Mouse (Mus musculus): ENCODE data around the gene Cdk6. TPM values are rescaled to one million over a fixed set of nuclear protein-coding genes. Genes with fewer than 3 reads are reported as not detected.

Gene Cdk6
- polyA plus RNA-seq, 1 experiment: 29.0 TPM

DNA sequence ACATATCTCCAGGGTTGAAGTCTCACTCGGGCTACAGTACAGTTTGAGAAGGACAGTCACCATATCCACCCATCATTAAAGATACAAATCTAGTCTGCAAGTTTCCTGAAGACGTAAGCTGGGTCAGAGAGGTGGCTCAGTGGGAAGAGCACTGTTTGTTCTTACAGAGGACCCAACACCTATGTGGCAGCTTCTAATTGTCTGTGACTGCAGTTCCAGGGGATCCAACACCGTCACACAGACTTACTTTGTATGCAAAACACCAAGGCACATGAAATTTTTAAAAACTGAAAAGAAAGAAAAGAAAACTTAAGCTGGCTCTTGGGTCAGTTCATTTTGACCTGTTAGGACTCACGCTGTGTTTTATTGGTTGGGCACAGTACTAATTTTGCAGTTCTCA, 162.1 kb downstream of the Cdk6 start:
- no peaks in the 10 kb centered on the region for H3K27me3 ChIP-seq (ENCODE audit: control insufficient read depth, insufficient read depth, low read length, poor library complexity, severe bottlenecking)
- TF ChIP-seq EP300 (IDR thresholded peaks at IDR 0.05; ENCODE audit: insufficient read depth, low read depth, low read length) (no peak), POLR2A (IDR thresholded peaks at IDR 0.05; ENCODE audit: insufficient read depth, low read length) (no peak), CTCF (IDR thresholded peaks at IDR 0.05; ENCODE audit: low read depth, low read length) (no peak)
- no peaks in the 10 kb centered on the region for H3K36me3 ChIP-seq (ENCODE audit: control insufficient read depth, insufficient read depth, low read length, poor library complexity, severe bottlenecking)
- H3K9me3 ChIP-seq (replicated peaks; ENCODE audit: control insufficient read depth, insufficient read depth, low read length, poor library complexity, severe bottlenecking): no peaks in the 10 kb centered on the region
- H3K4me3 ChIP-seq (ENCODE audit: low read depth, low read length): no peak overlapping the region
- no peak overlapping the region for H3K27ac ChIP-seq (ENCODE audit: insufficient read depth, low read length)
- no peaks in the 10 kb centered on the region for H3K4me1 ChIP-seq (ENCODE audit: control insufficient read depth, insufficient read depth, low read length)
- H3K9ac ChIP-seq (ENCODE audit: low read depth, poor library complexity, severe bottlenecking): no peak overlapping the region

DNA sequence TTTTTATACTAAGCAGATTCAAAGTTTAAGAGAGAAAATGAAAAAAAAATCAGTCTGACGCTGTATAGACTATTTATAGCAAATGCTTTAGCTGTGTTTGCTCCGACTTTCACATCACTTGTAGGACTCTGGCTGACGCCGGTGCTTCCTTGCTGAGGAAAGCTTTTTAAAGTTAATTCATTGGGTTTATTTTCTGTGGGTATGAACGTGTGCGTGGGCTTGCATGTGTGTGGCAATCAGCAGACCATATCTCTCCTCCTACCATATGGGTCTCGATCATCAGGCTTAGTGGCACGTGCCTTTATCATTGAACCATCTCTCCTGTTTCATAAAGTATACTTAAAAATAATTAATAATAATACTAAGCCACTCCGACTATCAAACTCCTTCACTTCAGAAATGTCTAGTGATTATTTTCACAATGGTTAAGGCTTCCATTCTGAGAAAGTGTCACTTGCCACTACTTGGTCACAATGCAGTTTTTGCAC, 162.6 kb downstream of the Cdk6 start:
- no peak overlapping the region for H3K27ac ChIP-seq (ENCODE audit: insufficient read depth, low read length)
- H3K4me1 ChIP-seq (ENCODE audit: control insufficient read depth, insufficient read depth, low read length): no peaks in the 10 kb centered on the region
- H3K9ac ChIP-seq (ENCODE audit: low read depth, poor library complexity, severe bottlenecking): no peak overlapping the region
- H3K36me3 ChIP-seq (ENCODE audit: control insufficient read depth, insufficient read depth, low read length, poor library complexity, severe bottlenecking): no peaks in the 10 kb centered on the region
- no peak overlapping the region for H3K4me3 ChIP-seq (ENCODE audit: low read depth, low read length)
- TF ChIP-seq CTCF (IDR thresholded peaks at IDR 0.05; ENCODE audit: low read depth, low read length): no peak
- TF ChIP-seq POLR2A (IDR thresholded peaks at IDR 0.05; ENCODE audit: insufficient read depth, low read length): no peak
- no peak for TF ChIP-seq EP300 (IDR thresholded peaks at IDR 0.05; ENCODE audit: insufficient read depth, low read depth, low read length)
- H3K9me3 ChIP-seq (replicated peaks; ENCODE audit: control insufficient read depth, insufficient read depth, low read length, poor library complexity, severe bottlenecking): no peaks in the 10 kb centered on the region
- H3K27me3 ChIP-seq (ENCODE audit: control insufficient read depth, insufficient read depth, low read length, poor library complexity, severe bottlenecking): no peaks in the 10 kb centered on the region

GRCm38 (mm10) chr5:3504453-3504852, 163.2 kb downstream of the Cdk6 start:
- no peaks in the 10 kb centered on the region for H3K36me3 ChIP-seq (ENCODE audit: control insufficient read depth, insufficient read depth, low read length, poor library complexity, severe bottlenecking)

GRCm38 (mm10) chr5:3505553-3505952, 164.3 kb downstream of the Cdk6 start:
- H3K9me3 ChIP-seq (replicated peaks; ENCODE audit: control insufficient read depth, insufficient read depth, low read length, poor library complexity, severe bottlenecking): no peaks in the 10 kb centered on the region
- H3K27me3 ChIP-seq (ENCODE audit: control insufficient read depth, insufficient read depth, low read length, poor library complexity, severe bottlenecking): no peaks in the 10 kb centered on the region
- H3K27ac ChIP-seq (ENCODE audit: insufficient read depth, low read length): no peak overlapping the region
- no peaks in the 10 kb centered on the region for H3K36me3 ChIP-seq (ENCODE audit: control insufficient read depth, insufficient read depth, low read length, poor library complexity, severe bottlenecking)
- no peak for TF ChIP-seq EP300 (IDR thresholded peaks at IDR 0.05; ENCODE audit: insufficient read depth, low read depth, low read length)
- TF ChIP-seq CTCF (IDR thresholded peaks at IDR 0.05; ENCODE audit: low read depth, low read length): no peak
- TF ChIP-seq POLR2A (IDR thresholded peaks at IDR 0.05; ENCODE audit: insufficient read depth, low read length): no peak
- no peaks in the 10 kb centered on the region for H3K4me1 ChIP-seq (ENCODE audit: control insufficient read depth, insufficient read depth, low read length)
- H3K9ac ChIP-seq (ENCODE audit: low read depth, poor library complexity, severe bottlenecking): no peak overlapping the region
- H3K4me3 ChIP-seq (ENCODE audit: low read depth, low read length): no peak overlapping the region

More at GRCm38 (mm10) chr5:3504453-3504852, 163.2 kb downstream of the Cdk6 start:
- Histone ChIP-seq H3K4me1 (ENCODE audit: control insufficient read depth, insufficient read depth, low read length) (no peaks in the 10 kb centered on the region), H3K9me3 (replicated peaks; ENCODE audit: control insufficient read depth, insufficient read depth, low read length, poor library complexity, severe bottlenecking) (no peaks in the 10 kb centered on the region), H3K4me3 (ENCODE audit: low read depth, low read length) (no peak overlapping the region), H3K27me3 (ENCODE audit: control insufficient read depth, insufficient read depth, low read length, poor library complexity, severe bottlenecking) (no peaks in the 10 kb centered on the region), H3K27ac (ENCODE audit: insufficient read depth, low read length) (no peak overlapping the region), H3K9ac (ENCODE audit: low read depth, poor library complexity, severe bottlenecking) (no peak overlapping the region)
- TF ChIP-seq POLR2A (IDR thresholded peaks at IDR 0.05; ENCODE audit: insufficient read depth, low read length) (no peak), CTCF (IDR thresholded peaks at IDR 0.05; ENCODE audit: low read depth, low read length) (no peak), EP300 (IDR thresholded peaks at IDR 0.05; ENCODE audit: insufficient read depth, low read depth, low read length) (no peak)

DNA sequence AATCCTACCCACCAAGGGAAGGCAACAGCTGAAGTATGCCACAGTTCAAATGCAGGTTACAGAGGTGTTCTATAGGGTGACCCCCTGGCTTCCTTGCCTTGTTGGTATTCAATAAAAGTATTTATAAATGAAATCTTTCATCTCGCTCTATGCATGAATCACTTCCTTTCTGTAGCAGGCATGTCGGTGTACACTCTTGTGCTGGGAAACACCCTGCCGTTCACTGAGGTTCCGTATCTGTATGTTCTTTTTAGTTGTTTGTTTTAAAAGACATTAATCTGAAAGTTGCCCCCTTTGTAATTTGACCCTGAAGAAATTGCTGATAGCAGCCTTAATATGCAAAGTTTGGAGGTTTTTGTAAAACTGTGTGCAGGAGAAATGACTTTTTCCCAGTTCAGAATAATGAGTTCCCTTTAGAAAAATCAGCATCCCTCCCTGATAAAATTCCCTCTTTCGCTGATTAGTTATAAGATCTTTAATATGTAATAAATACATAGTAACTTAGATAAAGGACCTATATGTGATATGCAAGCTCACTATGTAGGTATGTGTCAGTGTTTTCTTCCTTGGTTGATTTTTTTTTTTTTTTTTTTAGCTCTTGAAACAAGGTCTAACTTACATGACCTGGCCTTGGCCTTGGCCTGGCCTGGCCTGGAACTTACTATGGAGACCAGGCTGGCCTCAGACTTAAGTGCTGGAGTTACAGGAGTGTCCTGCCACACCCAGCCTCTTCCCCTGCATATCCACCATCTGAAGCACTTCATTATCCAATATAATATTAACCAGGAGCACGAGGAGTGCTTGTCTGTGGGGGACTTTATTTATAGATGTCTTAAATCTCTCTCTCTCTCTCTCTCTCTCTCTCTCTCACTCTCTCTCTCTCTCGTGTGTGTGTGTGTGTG, 167.4 kb downstream of the Cdk6 start:
- Histone ChIP-seq H3K9ac (ENCODE audit: low read depth, poor library complexity, severe bottlenecking) (no peak overlapping the region), H3K9me3 (replicated peaks; ENCODE audit: control insufficient read depth, insufficient read depth, low read length, poor library complexity, severe bottlenecking) (no peaks in the 10 kb centered on the region), H3K4me1 (ENCODE audit: control insufficient read depth, insufficient read depth, low read length) (no peaks in the 10 kb centered on the region), H3K4me3 (ENCODE audit: low read depth, low read length) (no peak overlapping the region), H3K27ac (ENCODE audit: insufficient read depth, low read length) (no peak overlapping the region), H3K27me3 (ENCODE audit: control insufficient read depth, insufficient read depth, low read length, poor library complexity, severe bottlenecking) (no peaks in the 10 kb centered on the region), H3K36me3 (ENCODE audit: control insufficient read depth, insufficient read depth, low read length, poor library complexity, severe bottlenecking) (no peaks in the 10 kb centered on the region)
- TF ChIP-seq POLR2A (IDR thresholded peaks at IDR 0.05; ENCODE audit: insufficient read depth, low read length) (no peak), CTCF (IDR thresholded peaks at IDR 0.05; ENCODE audit: low read depth, low read length) (no peak)

DNA sequence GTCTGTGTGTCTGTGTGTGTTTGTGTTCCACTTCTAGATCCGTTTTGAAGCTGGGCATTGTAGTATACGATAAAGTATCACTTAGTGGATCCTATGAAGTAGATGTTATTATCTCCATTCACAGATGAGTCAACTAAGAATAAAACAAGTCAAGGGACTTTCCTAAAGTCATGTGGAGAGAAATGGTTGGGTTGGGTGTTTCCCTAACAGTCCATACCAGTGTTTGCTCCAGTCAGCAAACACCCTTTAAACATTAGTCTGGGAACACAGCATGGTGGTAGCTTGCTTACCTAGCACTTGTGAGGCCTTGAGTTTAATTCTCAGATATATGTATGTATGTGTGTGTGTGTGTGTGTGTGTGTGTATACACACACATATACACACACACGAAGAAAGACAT, 168.2 kb downstream of the Cdk6 start:
- no peaks in the 10 kb centered on the region for H3K9me3 ChIP-seq (replicated peaks; ENCODE audit: control insufficient read depth, insufficient read depth, low read length, poor library complexity, severe bottlenecking)
- no peaks in the 10 kb centered on the region for H3K36me3 ChIP-seq (ENCODE audit: control insufficient read depth, insufficient read depth, low read length, poor library complexity, severe bottlenecking)
- no peak overlapping the region for H3K9ac ChIP-seq (ENCODE audit: low read depth, poor library complexity, severe bottlenecking)
- H3K27ac ChIP-seq (ENCODE audit: insufficient read depth, low read length): no peak overlapping the region
- no peak overlapping the region for H3K4me3 ChIP-seq (ENCODE audit: low read depth, low read length)
- H3K27me3 ChIP-seq (ENCODE audit: control insufficient read depth, insufficient read depth, low read length, poor library complexity, severe bottlenecking): no peaks in the 10 kb centered on the region
- TF ChIP-seq POLR2A (IDR thresholded peaks at IDR 0.05; ENCODE audit: insufficient read depth, low read length): no peak
- no peak for TF ChIP-seq EP300 (IDR thresholded peaks at IDR 0.05; ENCODE audit: insufficient read depth, low read depth, low read length)
- no peak for TF ChIP-seq CTCF (IDR thresholded peaks at IDR 0.05; ENCODE audit: low read depth, low read length)
- H3K4me1 ChIP-seq (ENCODE audit: control insufficient read depth, insufficient read depth, low read length): no peaks in the 10 kb centered on the region
